In genomic region chr16:91648220-91648550, GRCm38 (mm10) we compare ENCODE assay signal across 8 mouse cellular contexts. TPM values are rescaled to one million over a fixed set of nuclear protein-coding genes. Genes with fewer than 3 reads are reported as not detected.
DNase-seq lines count a peak whose midpoint lies in the region; ATAC-seq lines count a peak whose summit lies in the region.

No protein-coding gene starts in this region.

- WGBS in kidney, embryonic 14.5 days, result under 1% methylated on average over 25 of the region's 25 CpGs
- under 1% methylated on average over 25 of the region's 25 CpGs for WGBS in liver, embryonic 12.5 days (ENCODE audit: insufficient replicate concordance)
- 1% methylated on average over 25 of the region's 25 CpGs for WGBS in stomach, embryonic 16.5 days

- peaks cover 15% of the 10 kb centered on the region for H3K36me3 ChIP-seq in kidney, embryonic 14.5 days (ENCODE audit: control insufficient read depth, insufficient read depth, low read length)
- H3K36me3 ChIP-seq in liver, embryonic 12.5 days, result peaks cover 36% of the 10 kb centered on the region
- peaks cover 11% of the 10 kb centered on the region for H3K36me3 ChIP-seq in stomach, embryonic 16.5 days (ENCODE audit: control insufficient read depth, insufficient read depth, low read length)

- H3K4me2 ChIP-seq in kidney, embryonic 14.5 days (replicated peaks; ENCODE audit: low read depth, low read length), result peak overlapping the region; percentile 52
- H3K4me2 ChIP-seq in liver, embryonic 12.5 days, result peak overlapping the region; percentile 99
- H3K4me2 ChIP-seq in stomach, embryonic 16.5 days (ENCODE audit: low read depth, low read length), result peak overlapping the region; percentile 58

- H3K4me3 ChIP-seq in kidney, embryonic 14.5 days (ENCODE audit: low read length), result peak overlapping the region; percentile 91
- H3K4me3 ChIP-seq in liver, embryonic 12.5 days, result peak overlapping the region; percentile 83
- peak overlapping the region; percentile 79 for H3K4me3 ChIP-seq in stomach, embryonic 16.5 days (replicated peaks; ENCODE audit: low read length)

- H3K27me3 ChIP-seq in kidney, embryonic 14.5 days (ENCODE audit: control insufficient read depth, insufficient read depth, low read length), result no peaks in the 10 kb centered on the region
- H3K27me3 ChIP-seq in liver, embryonic 12.5 days (replicated peaks), result no peaks in the 10 kb centered on the region
- no peaks in the 10 kb centered on the region for H3K27me3 ChIP-seq in stomach, embryonic 16.5 days (ENCODE audit: control insufficient read depth, insufficient read depth, low read length)

- peak overlapping the region; percentile 93 for H3K9ac ChIP-seq in kidney, embryonic 14.5 days (ENCODE audit: low read depth, low read length)
- peak overlapping the region; percentile 94 for H3K9ac ChIP-seq in liver, embryonic 12.5 days
- H3K9ac ChIP-seq in stomach, embryonic 16.5 days (ENCODE audit: low read length), result peak overlapping the region; percentile 94

- H3K27ac ChIP-seq in kidney, embryonic 14.5 days (ENCODE audit: low read depth, low read length), result peak overlapping the region; percentile 93; the same call in 1 of the 2 replicates
- H3K27ac ChIP-seq in liver, embryonic 12.5 days, result peak overlapping the region; percentile 100
- H3K27ac ChIP-seq in stomach, embryonic 16.5 days (ENCODE audit: low read length), result peak overlapping the region; percentile 100

- H3K9me3 ChIP-seq in kidney, embryonic 14.5 days (ENCODE audit: control insufficient read depth, low read length), result no peaks in the 10 kb centered on the region
- H3K9me3 ChIP-seq in liver, embryonic 12.5 days (replicated peaks), result no peaks in the 10 kb centered on the region
- H3K9me3 ChIP-seq in stomach, embryonic 16.5 days (replicated peaks; ENCODE audit: control insufficient read depth, low read length), result no peaks in the 10 kb centered on the region

- peaks cover 9% of the 10 kb centered on the region; the same call in 1 of the 2 replicates for H3K4me1 ChIP-seq in kidney, embryonic 14.5 days (ENCODE audit: control insufficient read depth, insufficient read depth, low read length)
- peaks cover 41% of the 10 kb centered on the region for H3K4me1 ChIP-seq in liver, embryonic 12.5 days
- peaks cover 7% of the 10 kb centered on the region for H3K4me1 ChIP-seq in stomach, embryonic 16.5 days (ENCODE audit: control insufficient read depth, insufficient read depth, low read length)

- peak; percentile 69 to 72 for DNase-seq in thymus, adult 18-20 months
- no peak for DNase-seq in thymus, postnatal 0 days (ENCODE audit: low spot score)
- DNase-seq in embryo, embryonic 9.5 days (ENCODE audit: extremely low spot score), result peak; percentile 83
- DNase-seq in heart, adult 18-20 months, result peak; percentile 84 to 91
- DNase-seq in neural tube, embryonic 10.5 days (ENCODE audit: extremely low spot score, low spot score), result peak; percentile 85

- ATAC-seq in kidney, embryonic 14.5 days (ENCODE audit: low FRiP score, low TSS enrichment), result peak; percentile 67
- ATAC-seq in liver, embryonic 12.5 days, result peak; percentile 58
- peak; percentile 40 for ATAC-seq in stomach, embryonic 16.5 days (ENCODE audit: insufficient read depth, low FRiP score)

RNA-seq across cellular contexts. Expression of gene Son, which starts 0.9 kb away (rescaled TPM):
- polyA plus RNA-seq in thymus, postnatal 0 days (2015; fragmentation: Nextera tagmentation; extraction: Ambion mirVana), result 132 and 172 TPM in 2 replicates
- total RNA-seq in heart, adult 18-20 months (2021), result 100 to 1,000 TPM; 120 to 135 TPM
- polyA plus RNA-seq in kidney, embryonic 14.5 days (2014; fragmentation: Nextera tagmentation; extraction: Ambion mirVana), result 160 and 167 TPM in 2 replicates
- 60.5 and 65.0 TPM in 2 replicates for polyA plus RNA-seq in liver, embryonic 12.5 days (2016; fragmentation: Nextera tagmentation; extraction: Ambion mirVana)
- 89.8 and 98.8 TPM in 2 replicates for polyA plus RNA-seq in stomach, embryonic 16.5 days (2015; fragmentation: Nextera tagmentation; extraction: Ambion mirVana)

RNA-seq across cellular contexts. Expression of gene Gart, which starts 1.4 kb away (rescaled TPM):
- polyA plus RNA-seq in thymus, postnatal 0 days (2015; fragmentation: Nextera tagmentation; extraction: Ambion mirVana), result 125 and 133 TPM in 2 replicates
- 10 to 100 TPM; 53.7 to 69.4 TPM for total RNA-seq in heart, adult 18-20 months (2021)
- polyA plus RNA-seq in kidney, embryonic 14.5 days (2014; fragmentation: Nextera tagmentation; extraction: Ambion mirVana), result 90.5 and 128 TPM in 2 replicates
- polyA plus RNA-seq in liver, embryonic 12.5 days (2016; fragmentation: Nextera tagmentation; extraction: Ambion mirVana), result 158 and 160 TPM in 2 replicates
- 104 TPM in 2 replicates for polyA plus RNA-seq in stomach, embryonic 16.5 days (2015; fragmentation: Nextera tagmentation; extraction: Ambion mirVana)

RNA-seq across cellular contexts. Expression of gene Dnajc28, which starts 29.4 kb away (rescaled TPM):
- 2.3 and 3.3 TPM in 2 replicates for polyA plus RNA-seq in thymus, postnatal 0 days (2015; fragmentation: Nextera tagmentation; extraction: Ambion mirVana)
- total RNA-seq in heart, adult 18-20 months (2021), result 10 to 100 TPM; 35.1 to 40.1 TPM
- 2.9 and 3.0 TPM in 2 replicates for polyA plus RNA-seq in kidney, embryonic 14.5 days (2014; fragmentation: Nextera tagmentation; extraction: Ambion mirVana)
- polyA plus RNA-seq in liver, embryonic 12.5 days (2016; fragmentation: Nextera tagmentation; extraction: Ambion mirVana), result 1.8 and 2.8 TPM in 2 replicates
- polyA plus RNA-seq in stomach, embryonic 16.5 days (2015; fragmentation: Nextera tagmentation; extraction: Ambion mirVana), result 2.7 and 2.9 TPM in 2 replicates

RNA-seq across cellular contexts. Expression of gene Donson, which starts 40.4 kb away (rescaled TPM):
- 21.8 and 23.2 TPM in 2 replicates for polyA plus RNA-seq in thymus, postnatal 0 days (2015; fragmentation: Nextera tagmentation; extraction: Ambion mirVana)
- 1 to 10 TPM; 2.9 to 3.6 TPM for total RNA-seq in heart, adult 18-20 months (2021)
- polyA plus RNA-seq in kidney, embryonic 14.5 days (2014; fragmentation: Nextera tagmentation; extraction: Ambion mirVana), result 21.1 and 25.6 TPM in 2 replicates
- 48.4 and 54.9 TPM in 2 replicates for polyA plus RNA-seq in liver, embryonic 12.5 days (2016; fragmentation: Nextera tagmentation; extraction: Ambion mirVana)
- 11.7 and 16.9 TPM in 2 replicates for polyA plus RNA-seq in stomach, embryonic 16.5 days (2015; fragmentation: Nextera tagmentation; extraction: Ambion mirVana)

RNA-seq across cellular contexts. Expression of gene Tmem50b, which starts 50.6 kb away (rescaled TPM):
- polyA plus RNA-seq in thymus, postnatal 0 days (2015; fragmentation: Nextera tagmentation; extraction: Ambion mirVana), result 33.9 and 38.5 TPM in 2 replicates
- total RNA-seq in heart, adult 18-20 months (2021), result 10 to 100 TPM; 42.4 to 46.6 TPM
- 20.0 and 34.7 TPM in 2 replicates for polyA plus RNA-seq in kidney, embryonic 14.5 days (2014; fragmentation: Nextera tagmentation; extraction: Ambion mirVana)
- 6.7 and 6.8 TPM in 2 replicates for polyA plus RNA-seq in liver, embryonic 12.5 days (2016; fragmentation: Nextera tagmentation; extraction: Ambion mirVana)
- polyA plus RNA-seq in stomach, embryonic 16.5 days (2015; fragmentation: Nextera tagmentation; extraction: Ambion mirVana), result 48.7 and 62.2 TPM in 2 replicates
